Mouse (Mus musculus) lung, postnatal 0 days (tissue): Measurements from ENCODE around the gene Dnah5.

ENCODE experiments used
- CTCF ChIP-seq: IDR thresholded peaks from 2 replicates; pipeline ENCODE4 v1.5.1; 2016; ENCODE audit warnings: antibody characterized with exemption, mild to moderate bottlenecking
- EP300 ChIP-seq: IDR thresholded peaks from 2 replicates; pipeline ENCODE4 v1.6.1; 2016; ENCODE audit warnings: antibody characterized with exemption, mild to moderate bottlenecking, control low read depth

DNA sequence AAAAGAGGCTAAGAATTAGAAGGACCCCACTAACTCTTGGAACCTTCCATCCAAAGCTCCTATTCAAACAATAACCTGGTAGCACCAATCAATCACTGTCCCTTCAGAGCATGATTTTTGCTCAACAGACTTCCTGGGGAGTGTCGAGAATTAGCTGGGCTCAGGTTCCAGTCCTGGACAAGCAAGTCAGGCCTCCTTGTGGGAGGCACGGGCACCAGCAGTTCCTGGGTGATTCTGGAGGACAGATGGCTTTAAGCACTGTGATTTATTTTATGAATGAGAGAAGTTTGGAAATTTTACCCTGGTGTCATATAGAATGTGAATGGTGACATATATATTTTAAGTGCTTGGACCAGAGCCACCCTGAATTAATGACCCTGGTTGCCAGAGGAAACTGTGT, 4.0 kb downstream of the Dnah5 start:
- no peak for TF ChIP-seq EP300
- TF ChIP-seq CTCF: no peak
